Mouse (Mus musculus) embryonic facial prominence, embryonic 11.5 days (tissue): Measurements from ENCODE around the gene Rai1. TPM values are rescaled to one million over a fixed set of nuclear protein-coding genes. Genes with fewer than 3 reads are reported as not detected.
A peak's percentile ranks its signal among the peaks of the same experiment; 100 is the strongest.

Experiments used
- ATAC-seq: fragments of 200-750 bp; cut with Nextera tagmentation; replicated peaks from 2 replicates; pipeline ENCODE4 v1.8.0; 2017; ENCODE audit warnings: low read depth; ENCODE audit not compliant: insufficient number of reproducible peaks, low FRiP score, low TSS enrichment
- DNase-seq: peaks from one replicate; pipeline ENCODE4 v3.0.0-alpha.2; 2015; ENCODE audit warnings: low spot score
- H3K27ac ChIP-seq: fragments of 300-500 bp; sonication (generic); replicated peaks from 2 replicates; pipeline ENCODE4 v1.5.1; 2014; ENCODE audit warnings: mild to moderate bottlenecking, low read depth, low read length, control low read depth
- H3K27me3 ChIP-seq: fragments of 300-500 bp; sonication (generic); 2 replicates; pipeline ENCODE4 v1.6.1; 2014; ENCODE audit warnings: mild to moderate bottlenecking, low read length, moderate library complexity, mixed read lengths; ENCODE audit not compliant: control insufficient read depth, insufficient read depth
- H3K36me3 ChIP-seq: fragments of 300-500 bp; sonication (generic); replicated peaks from 2 replicates; pipeline ENCODE4 v1.6.1; 2014; ENCODE audit warnings: low read depth, mild to moderate bottlenecking, low read length, moderate library complexity, mixed read lengths; ENCODE audit not compliant: control insufficient read depth, insufficient read depth
- H3K4me1 ChIP-seq: fragments of 300-500 bp; sonication (generic); 2 replicates; pipeline ENCODE4 v1.6.1; 2014; ENCODE audit warnings: low read length, mixed read lengths; ENCODE audit not compliant: control insufficient read depth, insufficient read depth
- H3K4me2 ChIP-seq: fragments of 300-500 bp; sonication (generic); 2 replicates; pipeline ENCODE4 v1.6.1; 2014; ENCODE audit warnings: low read depth, mild to moderate bottlenecking, control low read depth, low read length, moderate library complexity
- H3K4me3 ChIP-seq: fragments of 300-500 bp; sonication (generic); 2 replicates; pipeline ENCODE4 v1.5.1; 2014; ENCODE audit warnings: low read depth, low read length, control low read depth
- H3K9ac ChIP-seq: fragments of 300-500 bp; sonication (generic); replicated peaks from 2 replicates; pipeline ENCODE4 v1.6.1; 2014; ENCODE audit warnings: mild to moderate bottlenecking, control low read depth, low read length
- H3K9me3 ChIP-seq: fragments of 300-500 bp; sonication (generic); replicated peaks from 2 replicates; pipeline ENCODE4 v1.6.1; 2016; ENCODE audit warnings: mild to moderate bottlenecking, low read length, inconsistent platforms, mixed read lengths; ENCODE audit not compliant: control insufficient read depth
- WGBS: fragments of 180-500 bp; shearing (Covaris S2); extraction: QIAGEN DNeasy Blood & Tissue Kit; methylation state at CpG from one replicate; pipeline ENCODE4 v1.1.7; 2014; 5-methylcytosine and 5-hydroxymethylcytosine counted together
- polyA plus RNA-seq: library from polyadenylated mRNA; unstranded; fragments of >200 nt; fragmentation: Nextera tagmentation; extraction: Ambion mirVana; gene quantifications from 2 replicates; pipeline ENCODE4 v1.2.1, GENCODE M21; 2014

The Rai1 gene
- polyA plus RNA-seq, 1 experiment from 2014 or later = 21.0 TPM

GRCm38 (mm10) chr11:60137170-60137569 is 32.4 kb downstream of the Rai1 start:
- DNase-seq = no peak
- Histone ChIP-seq H3K4me2 (no peak overlapping the region), H3K36me3 (no peaks in the 10 kb centered on the region), H3K4me3 (no peak overlapping the region), H3K9me3 (no peaks in the 10 kb centered on the region), H3K9ac (no peak overlapping the region), H3K4me1 (peaks cover 8% of the 10 kb centered on the region), H3K27ac (no peak overlapping the region), H3K27me3 (no peaks in the 10 kb centered on the region)
- ATAC-seq = no peak

GRCm38 (mm10) chr11:60139141-60139733 is 34.4 kb downstream of the Rai1 start:
- H3K9me3 ChIP-seq = no peaks in the 10 kb centered on the region
- DNase-seq (peak; percentile 36), ATAC-seq (peak; percentile 68)
- H3K4me2 ChIP-seq = peak overlapping the region; percentile 77
- H3K27ac ChIP-seq = peak overlapping the region; percentile 83
- WGBS = 3% methylated on average over 24 of the region's 24 CpGs
- peak overlapping the region; percentile 79 for H3K9ac ChIP-seq
- H3K36me3 ChIP-seq = no peaks in the 10 kb centered on the region
- no peaks in the 10 kb centered on the region for H3K27me3 ChIP-seq
- H3K4me3 ChIP-seq = peak overlapping the region; percentile 65
- H3K4me1 ChIP-seq = peaks cover 9% of the 10 kb centered on the region

- peak; percentile 90 for DNase-seq
- H3K9me3 ChIP-seq = no peaks in the 10 kb centered on the region
- H3K36me3 ChIP-seq = no peaks in the 10 kb centered on the region
- peak; percentile 81 for ATAC-seq
- H3K4me1 ChIP-seq = peaks cover 9% of the 10 kb centered on the region
- H3K4me3 ChIP-seq = peak overlapping the region; percentile 65
- H3K4me2 ChIP-seq = peak overlapping the region; percentile 77
- under 1% methylated on average over 61 of the region's 66 CpGs for WGBS
- H3K27me3 ChIP-seq = no peaks in the 10 kb centered on the region
- H3K9ac ChIP-seq = peak overlapping the region; percentile 79
- peak overlapping the region; percentile 83 for H3K27ac ChIP-seq
Measured at GRCm38 (mm10) chr11:60139734-60140371, 35.0 kb downstream of the Rai1 start.

GRCm38 (mm10) chr11:60140586-60141284 is 35.9 kb downstream of the Rai1 start:
- under 1% methylated on average over 23 of the region's 32 CpGs for WGBS
- DNase-seq (peak; percentile 59), ATAC-seq (no peak)
- Histone ChIP-seq H3K27me3 (no peaks in the 10 kb centered on the region), H3K36me3 (no peaks in the 10 kb centered on the region), H3K9ac (peak overlapping the region; percentile 79), H3K27ac (peak overlapping the region; percentile 83), H3K4me1 (peaks cover 9% of the 10 kb centered on the region), H3K9me3 (no peaks in the 10 kb centered on the region), H3K4me3 (peak overlapping the region; percentile 65), H3K4me2 (peak overlapping the region; percentile 77)

- H3K36me3 ChIP-seq = no peaks in the 10 kb centered on the region
- H3K27ac ChIP-seq = peak overlapping the region; percentile 59; the same call in 1 of the 2 replicates
- H3K4me2 ChIP-seq = peak overlapping the region; percentile 77
- H3K9ac ChIP-seq = peak overlapping the region; percentile 49
- ATAC-seq (no peak), DNase-seq (peak; percentile 10)
- WGBS = under 1% methylated on average over 7 of the region's 7 CpGs
- H3K9me3 ChIP-seq = no peaks in the 10 kb centered on the region
- H3K4me3 ChIP-seq = peak overlapping the region; percentile 65
- no peaks in the 10 kb centered on the region for H3K27me3 ChIP-seq
- peaks cover 9% of the 10 kb centered on the region for H3K4me1 ChIP-seq
Measured at GRCm38 (mm10) chr11:60141285-60141608, 36.4 kb downstream of the Rai1 start.

- DNase-seq (no peak), ATAC-seq (no peak)
- WGBS = 84% methylated on average over 4 of the region's 4 CpGs
- no peak overlapping the region for H3K27ac ChIP-seq
- H3K36me3 ChIP-seq = no peaks in the 10 kb centered on the region
- no peak overlapping the region for H3K4me2 ChIP-seq
- no peak overlapping the region for H3K4me3 ChIP-seq
- H3K4me1 ChIP-seq = peaks cover 9% of the 10 kb centered on the region
- no peak overlapping the region for H3K9ac ChIP-seq
- H3K27me3 ChIP-seq = no peaks in the 10 kb centered on the region
- H3K9me3 ChIP-seq = no peaks in the 10 kb centered on the region
Measured at GRCm38 (mm10) chr11:60143086-60143485, 38.3 kb downstream of the Rai1 start.

GRCm38 (mm10) chr11:60146170-60146569 is 41.4 kb downstream of the Rai1 start:
- Histone ChIP-seq H3K36me3 (no peaks in the 10 kb centered on the region), H3K9ac (no peak overlapping the region), H3K4me1 (peaks cover 7% of the 10 kb centered on the region), H3K27ac (no peak overlapping the region), H3K4me2 (no peak overlapping the region), H3K27me3 (no peaks in the 10 kb centered on the region), H3K9me3 (no peaks in the 10 kb centered on the region), H3K4me3 (no peak overlapping the region)
- WGBS = 92% methylated on average over 4 of the region's 4 CpGs
- DNase-seq = no peak
- ATAC-seq = no peak

- no peak overlapping the region for H3K9ac ChIP-seq
- ATAC-seq (no peak), DNase-seq (no peak)
- H3K4me3 ChIP-seq = no peak overlapping the region
- no peaks in the 10 kb centered on the region for H3K27me3 ChIP-seq
- H3K4me2 ChIP-seq = no peak overlapping the region
- no peak overlapping the region for H3K27ac ChIP-seq
- no peaks in the 10 kb centered on the region for H3K36me3 ChIP-seq
- H3K9me3 ChIP-seq = no peaks in the 10 kb centered on the region
- WGBS = 90% methylated on average over 5 of the region's 5 CpGs
- no peaks in the 10 kb centered on the region for H3K4me1 ChIP-seq
Measured at GRCm38 (mm10) chr11:60148591-60148990, 43.8 kb downstream of the Rai1 start.
